Mouse (Mus musculus): Measurements from ENCODE around the gene Rtn4rl1. TPM values are rescaled to one million over a fixed set of nuclear protein-coding genes. Genes with fewer than 3 reads are reported as not detected.

Gene Rtn4rl1
- polyA plus RNA-seq, 1 experiment from 2014 or later, result 4.2 TPM

GRCm38 (mm10) chr11:75198792-75199191, 5.2 kb downstream of the Rtn4rl1 start:
- 64% methylated on average over 4 of the region's 4 CpGs for WGBS

GRCm38 (mm10) chr11:75199951-75200350, 6.4 kb downstream of the Rtn4rl1 start:
- H3K27ac ChIP-seq, result no peak overlapping the region
- ATAC-seq (replicated peaks; ENCODE audit: low FRiP score, low read depth), result no peak
- peaks cover 13% of the 10 kb centered on the region for H3K27me3 ChIP-seq (ENCODE audit: insufficient read depth, low read length)
- peaks cover 3% of the 10 kb centered on the region; the same call in 1 of the 2 replicates for H3K4me1 ChIP-seq (replicated peaks; ENCODE audit: insufficient read depth, low read length)
- H3K36me3 ChIP-seq (ENCODE audit: insufficient read depth, low read length), result no peaks in the 10 kb centered on the region
- TF ChIP-seq CTCF (IDR thresholded peaks at IDR 0.05; ENCODE audit: low read depth), result no peak
- no peak for DNase-seq (ENCODE audit: low spot score)
- H3K9ac ChIP-seq (ENCODE audit: low read depth, low read length), result no peak overlapping the region
- H3K9me3 ChIP-seq (replicated peaks; ENCODE audit: low read length), result no peaks in the 10 kb centered on the region
- WGBS, result 77% methylated on average over 5 of the region's 5 CpGs
- no peak overlapping the region for H3K4me2 ChIP-seq (ENCODE audit: low read length)
- no peak overlapping the region for H3K4me3 ChIP-seq (replicated peaks; ENCODE audit: low read depth, low read length)

More at GRCm38 (mm10) chr11:75198792-75199191, 5.2 kb downstream of the Rtn4rl1 start:
- TF ChIP-seq CTCF (IDR thresholded peaks at IDR 0.05; ENCODE audit: low read depth), result no peak
- ATAC-seq (replicated peaks; ENCODE audit: low FRiP score, low read depth), result no peak
- no peaks in the 10 kb centered on the region for H3K36me3 ChIP-seq (ENCODE audit: insufficient read depth, low read length)
- no peak overlapping the region for H3K27ac ChIP-seq
- no peak overlapping the region for H3K9ac ChIP-seq (ENCODE audit: low read depth, low read length)
- H3K4me3 ChIP-seq (replicated peaks; ENCODE audit: low read depth, low read length), result no peak overlapping the region
- H3K4me2 ChIP-seq (ENCODE audit: low read length), result no peak overlapping the region
- DNase-seq (ENCODE audit: low spot score), result no peak
- peaks cover 14% of the 10 kb centered on the region; the same call in 1 of the 2 replicates for H3K4me1 ChIP-seq (replicated peaks; ENCODE audit: insufficient read depth, low read length)
- H3K9me3 ChIP-seq (replicated peaks; ENCODE audit: low read length), result no peaks in the 10 kb centered on the region
- peaks cover 23% of the 10 kb centered on the region for H3K27me3 ChIP-seq (ENCODE audit: insufficient read depth, low read length)

- Histone ChIP-seq H3K36me3 (ENCODE audit: insufficient read depth, low read length) (no peaks in the 10 kb centered on the region), H3K27me3 (ENCODE audit: insufficient read depth, low read length) (0 out of 2 replicates have a peak, but pooled peaks cover 5% of the 10 kb centered on the region), H3K9ac (ENCODE audit: low read depth, low read length) (no peak overlapping the region), H3K4me3 (replicated peaks; ENCODE audit: low read depth, low read length) (no peak overlapping the region), H3K4me1 (replicated peaks; ENCODE audit: insufficient read depth, low read length) (no peaks in the 10 kb centered on the region; the same call in 1 of the 2 replicates), H3K4me2 (ENCODE audit: low read length) (no peak overlapping the region), H3K27ac (no peak overlapping the region), H3K9me3 (replicated peaks; ENCODE audit: low read length) (no peaks in the 10 kb centered on the region)
- ATAC-seq (replicated peaks; ENCODE audit: low FRiP score, low read depth) (no peak), DNase-seq (ENCODE audit: low spot score) (no peak)
- WGBS, result 79% methylated on average over 12 of the region's 12 CpGs
- TF ChIP-seq CTCF (IDR thresholded peaks at IDR 0.05; ENCODE audit: low read depth), result no peak
Measured at GRCm38 (mm10) chr11:75200935-75201334, 7.4 kb downstream of the Rtn4rl1 start.

- no peak for TF ChIP-seq CTCF (IDR thresholded peaks at IDR 0.05; ENCODE audit: low read depth)
- DNase-seq (ENCODE audit: low spot score) (no peak), ATAC-seq (replicated peaks; ENCODE audit: low FRiP score, low read depth) (no peak)
- Histone ChIP-seq H3K36me3 (ENCODE audit: insufficient read depth, low read length) (no peaks in the 10 kb centered on the region), H3K4me3 (replicated peaks; ENCODE audit: low read depth, low read length) (no peak overlapping the region), H3K27me3 (ENCODE audit: insufficient read depth, low read length) (no peaks in the 10 kb centered on the region), H3K4me1 (replicated peaks; ENCODE audit: insufficient read depth, low read length) (no peaks in the 10 kb centered on the region; the same call in 1 of the 2 replicates), H3K27ac (no peak overlapping the region), H3K9me3 (replicated peaks; ENCODE audit: low read length) (no peaks in the 10 kb centered on the region), H3K4me2 (ENCODE audit: low read length) (no peak overlapping the region), H3K9ac (ENCODE audit: low read depth, low read length) (no peak overlapping the region)
- WGBS, result 41% methylated on average over 8 of the region's 8 CpGs
Measured at GRCm38 (mm10) chr11:75201721-75202120, 8.1 kb downstream of the Rtn4rl1 start.

- 78% methylated on average over 4 of the region's 4 CpGs for WGBS
- Histone ChIP-seq H3K27ac (no peak overlapping the region), H3K27me3 (ENCODE audit: insufficient read depth, low read length) (no peaks in the 10 kb centered on the region), H3K36me3 (ENCODE audit: insufficient read depth, low read length) (no peaks in the 10 kb centered on the region), H3K9ac (ENCODE audit: low read depth, low read length) (no peak overlapping the region), H3K9me3 (replicated peaks; ENCODE audit: low read length) (no peaks in the 10 kb centered on the region), H3K4me1 (replicated peaks; ENCODE audit: insufficient read depth, low read length) (no peaks in the 10 kb centered on the region; the same call in 1 of the 2 replicates), H3K4me3 (replicated peaks; ENCODE audit: low read depth, low read length) (no peak overlapping the region), H3K4me2 (ENCODE audit: low read length) (no peak overlapping the region)
- ATAC-seq (replicated peaks; ENCODE audit: low FRiP score, low read depth) (no peak), DNase-seq (ENCODE audit: low spot score) (no peak)
- TF ChIP-seq CTCF (IDR thresholded peaks at IDR 0.05; ENCODE audit: low read depth), result no peak
Measured at GRCm38 (mm10) chr11:75203926-75204325, 10.3 kb downstream of the Rtn4rl1 start.

- H3K36me3 ChIP-seq (ENCODE audit: insufficient read depth, low read length), result no peaks in the 10 kb centered on the region
- no peak overlapping the region for H3K9ac ChIP-seq (ENCODE audit: low read depth, low read length)
- no peak for TF ChIP-seq CTCF (IDR thresholded peaks at IDR 0.05; ENCODE audit: low read depth)
- H3K9me3 ChIP-seq (replicated peaks; ENCODE audit: low read length), result no peaks in the 10 kb centered on the region
- DNase-seq (ENCODE audit: low spot score), result no peak
- H3K4me1 ChIP-seq (replicated peaks; ENCODE audit: insufficient read depth, low read length), result no peaks in the 10 kb centered on the region; the same call in 1 of the 2 replicates
- ATAC-seq (replicated peaks; ENCODE audit: low FRiP score, low read depth), result no peak
- no peak overlapping the region for H3K4me2 ChIP-seq (ENCODE audit: low read length)
- H3K4me3 ChIP-seq (replicated peaks; ENCODE audit: low read depth, low read length), result no peak overlapping the region
- peak overlapping the region; percentile 8; the same call in 1 of the 2 replicates for H3K27ac ChIP-seq
- 52% methylated on average over 9 of the region's 9 CpGs for WGBS
- no peaks in the 10 kb centered on the region for H3K27me3 ChIP-seq (ENCODE audit: insufficient read depth, low read length)
Measured at GRCm38 (mm10) chr11:75204472-75204871, 10.9 kb downstream of the Rtn4rl1 start.

- TF ChIP-seq CTCF (IDR thresholded peaks at IDR 0.05; ENCODE audit: low read depth), result no peak
- no peaks in the 10 kb centered on the region; the same call in 1 of the 2 replicates for H3K4me1 ChIP-seq (replicated peaks; ENCODE audit: insufficient read depth, low read length)
- no peaks in the 10 kb centered on the region for H3K27me3 ChIP-seq (ENCODE audit: insufficient read depth, low read length)
- no peak overlapping the region for H3K9ac ChIP-seq (ENCODE audit: low read depth, low read length)
- DNase-seq (ENCODE audit: low spot score) (no peak), ATAC-seq (replicated peaks; ENCODE audit: low FRiP score, low read depth) (no peak)
- H3K4me3 ChIP-seq (replicated peaks; ENCODE audit: low read depth, low read length), result no peak overlapping the region
- WGBS, result 72% methylated on average over 4 of the region's 4 CpGs
- H3K9me3 ChIP-seq (replicated peaks; ENCODE audit: low read length), result no peaks in the 10 kb centered on the region
- no peaks in the 10 kb centered on the region for H3K36me3 ChIP-seq (ENCODE audit: insufficient read depth, low read length)
- H3K27ac ChIP-seq, result no peak overlapping the region
- H3K4me2 ChIP-seq (ENCODE audit: low read length), result no peak overlapping the region
Measured at GRCm38 (mm10) chr11:75206347-75206746, 12.8 kb downstream of the Rtn4rl1 start.
